Mouse (Mus musculus) stomach, embryonic 15.5 days (tissue): ENCODE data around the gene Pik3r6. TPM values are rescaled to one million over a fixed set of nuclear protein-coding genes. Genes with fewer than 3 reads are reported as not detected.
A peak's percentile ranks its signal among the peaks of the same experiment; 100 is the strongest.

Experiments used
- ATAC-seq: fragments of 200-750 bp; cut with Nextera tagmentation; 2 replicates; pipeline ENCODE4 v1.8.0; 2017; ENCODE audit warnings: low read depth, moderate number of reproducible peaks, moderate TSS enrichment; ENCODE audit not compliant: insufficient read depth, low FRiP score
- H3K27ac ChIP-seq: fragments of 300-500 bp; sonication (generic); 2 replicates; pipeline ENCODE4 v1.5.1; 2015; ENCODE audit warnings: mild to moderate bottlenecking, inconsistent platforms
- H3K27me3 ChIP-seq: fragments of 300-500 bp; sonication (generic); replicated peaks from 2 replicates; pipeline ENCODE4 v1.6.1; 2015; ENCODE audit warnings: inconsistent platforms
- H3K36me3 ChIP-seq: fragments of 300-500 bp; sonication (generic); 2 replicates; pipeline ENCODE4 v1.6.1; 2015; ENCODE audit warnings: inconsistent platforms
- H3K4me1 ChIP-seq: fragments of 300-500 bp; sonication (generic); 2 replicates; pipeline ENCODE4 v1.6.1; 2015; ENCODE audit warnings: inconsistent platforms
- H3K4me2 ChIP-seq: fragments of 300-500 bp; sonication (generic); 2 replicates; pipeline ENCODE4 v1.6.1; 2015; ENCODE audit warnings: mild to moderate bottlenecking, inconsistent platforms
- H3K4me3 ChIP-seq: fragments of 300-500 bp; sonication (generic); replicated peaks from 2 replicates; pipeline ENCODE4 v1.5.1; 2015; ENCODE audit warnings: inconsistent platforms
- H3K9ac ChIP-seq: fragments of 300-500 bp; sonication (generic); 2 replicates; pipeline ENCODE4 v1.6.1; 2015; ENCODE audit warnings: inconsistent platforms
- H3K9me3 ChIP-seq: fragments of 300-500 bp; sonication (generic); 2 replicates; pipeline ENCODE4 v1.6.1; 2016; ENCODE audit warnings: inconsistent platforms
- WGBS: fragments of 180-500 bp; shearing (Covaris S2); methylation state at CpG from one replicate; pipeline ENCODE4 v1.1.7; 2015; 5-methylcytosine and 5-hydroxymethylcytosine counted together
- polyA plus RNA-seq: library from polyadenylated mRNA; unstranded; fragments of >200 nt; fragmentation: Nextera tagmentation; extraction: Ambion mirVana; gene quantifications from 2 replicates; pipeline ENCODE4 v1.2.1, GENCODE M21; 2015

Pik3r6 gene
- 3.2 and 4.7 TPM in 2 replicates for polyA plus RNA-seq

GRCm38 (mm10) chr11:68502902-68503629, at the start of gene Pik3r6:
Pik3r6 (plus strand) TSS chr11:68503019.
- WGBS: 81% methylated on average over 8 of the region's 8 CpGs

GRCm38 (mm10) chr11:68453301-68453700, 49.5 kb upstream of the Pik3r6 start:
- 57% methylated on average over 6 of the region's 6 CpGs for WGBS
- Histone ChIP-seq H3K9ac (no peak overlapping the region), H3K36me3 (no peaks in the 10 kb centered on the region), H3K4me1 (no peaks in the 10 kb centered on the region), H3K4me3 (no peak overlapping the region), H3K4me2 (no peak overlapping the region), H3K27me3 (no peaks in the 10 kb centered on the region), H3K9me3 (no peaks in the 10 kb centered on the region), H3K27ac (no peak overlapping the region)
- no peak for ATAC-seq

More at GRCm38 (mm10) chr11:68502902-68503629, at the start of gene Pik3r6:
- Histone ChIP-seq H3K4me2 (peak within 1 kb of the TSS; percentile 1; the same call in 1 of the 2 replicates), H3K27ac (no peak within 1 kb of the TSS), H3K36me3 (no peaks in the 10 kb centered on the region), H3K27me3 (no peaks in the 10 kb centered on the region), H3K9me3 (no peaks in the 10 kb centered on the region), H3K4me3 (peak within 1 kb of the TSS; percentile 22), H3K4me1 (0 out of 2 replicates have a peak, but pooled peaks cover 5% of the 10 kb centered on the region), H3K9ac (no peak within 1 kb of the TSS)
- no peak for ATAC-seq

- 82% methylated on average over 8 of the region's 8 CpGs for WGBS
- Histone ChIP-seq H3K27me3 (no peaks in the 10 kb centered on the region), H3K4me1 (no peaks in the 10 kb centered on the region), H3K4me2 (no peak overlapping the region), H3K9me3 (no peaks in the 10 kb centered on the region), H3K9ac (no peak overlapping the region), H3K36me3 (no peaks in the 10 kb centered on the region), H3K4me3 (no peak overlapping the region), H3K27ac (no peak overlapping the region)
- no peak for ATAC-seq
These were observed 44.7 kb upstream of the Pik3r6 start for GRCm38 (mm10) chr11:68458086-68458485.

- Histone ChIP-seq H3K4me1 (no peaks in the 10 kb centered on the region), H3K9ac (no peak overlapping the region), H3K4me2 (no peak overlapping the region), H3K27me3 (no peaks in the 10 kb centered on the region), H3K4me3 (no peak overlapping the region), H3K36me3 (no peaks in the 10 kb centered on the region), H3K9me3 (no peaks in the 10 kb centered on the region), H3K27ac (no peak overlapping the region)
- 73% methylated on average over 5 of the region's 5 CpGs for WGBS
- ATAC-seq: no peak
These were observed 43.8 kb upstream of the Pik3r6 start for GRCm38 (mm10) chr11:68459021-68459420.

DNA sequence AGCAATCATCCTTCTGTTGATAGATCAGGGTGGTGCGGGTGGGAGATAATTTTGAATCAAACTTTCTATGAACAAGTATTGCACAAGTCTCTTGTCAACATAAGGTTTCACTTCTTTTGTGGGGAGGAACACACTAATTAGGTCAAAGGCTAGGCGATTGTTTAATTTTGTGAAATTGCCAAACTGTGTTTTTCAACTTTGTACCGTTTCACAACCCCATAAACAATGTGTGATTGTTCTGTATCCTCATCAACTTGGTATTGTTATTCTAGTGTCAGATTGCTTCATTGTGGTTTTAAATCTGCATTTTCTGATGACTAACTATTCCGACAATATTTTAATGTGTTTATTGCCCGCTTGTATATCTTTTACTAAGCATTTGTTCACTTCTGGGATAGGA, 43.3 kb upstream of the Pik3r6 start:
- Histone ChIP-seq H3K4me2 (no peak overlapping the region), H3K36me3 (no peaks in the 10 kb centered on the region), H3K27me3 (no peaks in the 10 kb centered on the region), H3K27ac (no peak overlapping the region), H3K4me1 (no peaks in the 10 kb centered on the region), H3K9me3 (no peaks in the 10 kb centered on the region), H3K9ac (no peak overlapping the region), H3K4me3 (no peak overlapping the region)
- ATAC-seq: no peak
- WGBS: 85% methylated on average over 5 of the region's 5 CpGs

DNA sequence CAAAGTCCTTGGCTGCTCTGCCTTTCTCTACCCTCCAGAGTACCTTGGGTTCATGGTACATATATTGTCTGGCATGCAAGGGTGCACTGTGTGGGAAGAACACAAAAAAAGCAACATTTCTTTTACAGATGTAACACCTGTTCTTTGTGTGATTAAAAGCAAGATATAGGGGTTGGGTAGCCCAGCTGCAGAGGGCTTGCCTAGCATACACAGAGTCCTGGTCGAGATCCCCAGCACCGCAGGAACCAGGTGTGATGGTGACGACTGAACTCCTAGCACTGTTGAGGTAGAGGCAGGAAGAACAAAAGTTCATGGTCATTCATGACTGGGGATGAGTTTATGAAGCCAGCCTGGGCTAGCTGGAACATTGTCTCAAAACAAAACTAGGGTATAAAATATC, 40.1 kb upstream of the Pik3r6 start:
- H3K4me3 ChIP-seq: no peak overlapping the region
- no peak overlapping the region for H3K9ac ChIP-seq
- no peaks in the 10 kb centered on the region for H3K27me3 ChIP-seq
- no peaks in the 10 kb centered on the region for H3K36me3 ChIP-seq
- H3K4me1 ChIP-seq: no peaks in the 10 kb centered on the region
- no peak overlapping the region for H3K4me2 ChIP-seq
- ATAC-seq: no peak
- H3K9me3 ChIP-seq: no peaks in the 10 kb centered on the region
- WGBS: 78% methylated on average over 3 of the region's 3 CpGs
- H3K27ac ChIP-seq: no peak overlapping the region

- no peak overlapping the region for H3K4me2 ChIP-seq
These were observed 38.6 kb upstream of the Pik3r6 start for GRCm38 (mm10) chr11:68464260-68464659.

GRCm38 (mm10) chr11:68465090-68465489, 37.7 kb upstream of the Pik3r6 start:
- no peaks in the 10 kb centered on the region for H3K4me1 ChIP-seq
- no peak for ATAC-seq
- no peaks in the 10 kb centered on the region for H3K9me3 ChIP-seq
- no peaks in the 10 kb centered on the region for H3K27me3 ChIP-seq
- no peak overlapping the region for H3K9ac ChIP-seq
- H3K36me3 ChIP-seq: no peaks in the 10 kb centered on the region
- no peak overlapping the region for H3K4me3 ChIP-seq
- H3K4me2 ChIP-seq: no peak overlapping the region
- H3K27ac ChIP-seq: no peak overlapping the region
- 61% methylated on average over 2 of the region's 2 CpGs for WGBS

More at GRCm38 (mm10) chr11:68464260-68464659, 38.6 kb upstream of the Pik3r6 start:
- no peak overlapping the region for H3K27ac ChIP-seq
- ATAC-seq: no peak
- WGBS: 77% methylated on average over 5 of the region's 5 CpGs
- H3K4me3 ChIP-seq: no peak overlapping the region
- no peak overlapping the region for H3K9ac ChIP-seq
- H3K27me3 ChIP-seq: no peaks in the 10 kb centered on the region
- no peaks in the 10 kb centered on the region for H3K4me1 ChIP-seq
- H3K36me3 ChIP-seq: no peaks in the 10 kb centered on the region
- H3K9me3 ChIP-seq: no peaks in the 10 kb centered on the region

DNA sequence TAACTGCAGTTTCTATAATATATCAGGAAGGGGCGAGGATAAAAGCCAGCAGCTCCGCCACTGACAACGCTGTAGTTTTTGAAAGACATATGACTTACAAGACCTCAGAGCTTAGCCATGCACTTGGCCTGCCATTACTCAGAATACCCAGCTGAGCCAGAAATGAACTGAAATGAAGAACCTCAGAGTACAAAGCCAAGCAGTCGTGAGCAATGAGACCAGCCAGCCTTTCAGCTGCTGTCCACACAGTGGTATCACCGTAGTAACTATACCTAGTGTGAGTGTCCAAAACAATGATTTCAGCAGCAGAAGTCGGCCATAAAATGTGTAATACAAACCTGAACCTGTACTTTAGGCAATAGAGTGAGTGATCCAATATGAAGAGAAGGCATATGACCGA, 35.4 kb upstream of the Pik3r6 start:
- no peak overlapping the region for H3K4me2 ChIP-seq
- H3K9me3 ChIP-seq: no peaks in the 10 kb centered on the region
- no peak overlapping the region for H3K4me3 ChIP-seq
- H3K27ac ChIP-seq: no peak overlapping the region
- 79% methylated on average over 7 of the region's 7 CpGs for WGBS
- H3K36me3 ChIP-seq: no peaks in the 10 kb centered on the region
- H3K27me3 ChIP-seq: no peaks in the 10 kb centered on the region
- no peak overlapping the region for H3K9ac ChIP-seq
- no peak for ATAC-seq
- no peaks in the 10 kb centered on the region for H3K4me1 ChIP-seq

DNA sequence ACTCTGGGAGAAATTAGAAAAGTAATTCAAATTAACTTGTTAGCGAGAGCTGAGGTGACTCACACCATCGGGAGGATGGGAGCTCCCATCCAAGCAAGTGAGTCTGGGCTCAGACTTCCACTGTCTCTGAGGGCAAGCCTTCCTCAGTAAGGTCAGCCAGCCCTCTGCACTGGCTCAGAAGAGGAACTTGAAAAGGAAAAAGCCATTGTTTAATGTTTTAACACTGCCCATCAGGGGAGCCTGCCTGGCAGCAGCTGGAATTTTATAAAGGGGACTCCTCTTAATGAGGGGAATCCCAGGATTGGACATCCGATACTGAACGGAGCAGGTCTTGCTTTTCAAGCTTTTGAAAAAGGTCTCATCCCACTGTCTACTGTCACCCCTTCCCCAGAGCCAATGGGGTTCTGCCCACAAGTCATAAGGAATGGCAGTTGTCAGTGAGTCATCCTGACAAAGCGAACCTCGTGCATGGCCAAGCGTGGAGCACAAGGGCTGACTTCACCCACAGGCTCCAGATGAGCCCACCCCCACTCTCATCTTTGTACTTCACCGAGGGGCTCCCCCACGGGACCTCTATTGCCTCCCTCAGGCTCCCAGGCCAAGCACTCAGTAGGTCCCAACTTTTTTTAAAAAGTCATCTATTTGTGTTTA, 34.7 kb upstream of the Pik3r6 start:
- ATAC-seq: no peak
- H3K4me1 ChIP-seq: no peaks in the 10 kb centered on the region
- H3K4me3 ChIP-seq: no peak overlapping the region
- H3K36me3 ChIP-seq: no peaks in the 10 kb centered on the region
- no peak overlapping the region for H3K4me2 ChIP-seq
- H3K9ac ChIP-seq: no peak overlapping the region
- no peak overlapping the region for H3K27ac ChIP-seq
- H3K27me3 ChIP-seq: no peaks in the 10 kb centered on the region
- 76% methylated on average over 9 of the region's 9 CpGs for WGBS
- no peaks in the 10 kb centered on the region for H3K9me3 ChIP-seq

GRCm38 (mm10) chr11:68468886-68469285, 33.9 kb upstream of the Pik3r6 start:
- Histone ChIP-seq H3K4me1 (no peaks in the 10 kb centered on the region), H3K4me2 (no peak overlapping the region), H3K9me3 (no peaks in the 10 kb centered on the region), H3K9ac (no peak overlapping the region), H3K27ac (no peak overlapping the region), H3K4me3 (no peak overlapping the region), H3K36me3 (no peaks in the 10 kb centered on the region), H3K27me3 (no peaks in the 10 kb centered on the region)
- WGBS: 75% methylated on average over 4 of the region's 4 CpGs
- no peak for ATAC-seq

DNA sequence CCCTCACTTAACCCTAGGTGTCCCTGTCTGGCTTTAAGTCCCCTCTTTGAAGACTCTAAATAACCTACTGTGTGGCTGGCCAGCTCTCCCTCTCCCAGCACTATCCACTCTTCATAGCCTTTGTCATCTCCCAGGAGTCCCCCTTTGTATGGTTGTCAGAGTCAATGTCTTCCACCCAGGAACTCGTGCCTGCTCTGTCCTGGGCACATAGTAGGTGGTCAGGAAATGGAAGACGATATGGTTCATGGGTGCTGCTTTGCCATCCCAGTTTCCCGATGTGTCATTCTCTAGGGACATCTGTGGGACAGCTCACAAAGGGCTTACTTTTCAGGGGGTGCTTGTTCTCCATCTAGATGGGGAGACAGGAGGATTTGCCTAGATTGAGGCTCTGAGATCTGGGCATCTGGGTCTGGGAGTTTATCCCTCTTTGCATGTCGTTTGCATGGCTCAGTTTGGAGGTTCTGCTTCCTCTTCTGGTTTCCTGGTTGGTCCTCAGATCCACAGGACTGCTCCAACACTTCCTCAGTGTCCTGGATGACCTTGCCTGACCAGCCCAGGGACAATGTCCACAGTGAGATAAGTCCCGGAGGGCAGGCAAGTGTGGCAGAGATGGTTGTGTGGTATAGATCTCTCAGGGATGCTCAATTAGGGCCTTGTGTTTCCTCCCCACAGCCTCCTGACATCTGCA, 30.5 kb upstream of the Pik3r6 start:
- Histone ChIP-seq H3K4me3 (no peak overlapping the region), H3K36me3 (no peaks in the 10 kb centered on the region), H3K9me3 (no peaks in the 10 kb centered on the region), H3K9ac (no peak overlapping the region), H3K27ac (no peak overlapping the region), H3K4me1 (no peaks in the 10 kb centered on the region), H3K27me3 (no peaks in the 10 kb centered on the region), H3K4me2 (no peak overlapping the region)
- 77% methylated on average over 5 of the region's 5 CpGs for WGBS
- ATAC-seq: no peak
